Mouse (Mus musculus) thymus, adult 2 months (tissue): ENCODE measurements at regions not wholly inside any gene's neighbourhood (a gene's known extent, or its start where the extent isn't known, plus 50 kb on each side); places are given as distances from the start of the nearest gene placed in this dataset.

Source experiments
- DNase-seq: peaks from one replicate; pipeline ENCODE4 v3.0.0; 2021
- H3K27ac ChIP-seq: fragments of 200-500 bp; 2 replicates; pipeline ENCODE4 v1.5.1; 2012; ENCODE audit warnings: low read length, control low read depth; ENCODE audit not compliant: control insufficient read depth, insufficient read depth
- H3K27me3 ChIP-seq: fragments of 200-500 bp; 2 replicates; pipeline ENCODE4 v1.6.1; 2012; ENCODE audit warnings: mild to moderate bottlenecking, low read length, moderate library complexity, mixed read lengths; ENCODE audit not compliant: control insufficient read depth, insufficient read depth
- H3K36me3 ChIP-seq: fragments of 200-500 bp; 2 replicates; pipeline ENCODE4 v1.6.1; 2012; ENCODE audit warnings: mild to moderate bottlenecking, low read length, moderate library complexity; ENCODE audit not compliant: control insufficient read depth, insufficient read depth
- H3K4me1 ChIP-seq: fragments of 200-500 bp; replicated peaks from 2 replicates; pipeline ENCODE4 v1.6.1; 2012; ENCODE audit warnings: low read length; ENCODE audit not compliant: control insufficient read depth, insufficient read depth
- H3K4me3 ChIP-seq: fragments of 200-500 bp; 2 replicates; pipeline ENCODE4 v1.5.1; 2012; ENCODE audit warnings: mild to moderate bottlenecking, low read length, control low read depth, moderate library complexity; ENCODE audit not compliant: control insufficient read depth, insufficient read depth
- CTCF ChIP-seq: fragments of 200-500 bp; IDR thresholded peaks from 2 replicates; pipeline ENCODE4 v1.5.1; 2012; ENCODE audit warnings: mild to moderate bottlenecking, control low read depth, low read length, moderate library complexity, borderline replicate concordance; ENCODE audit not compliant: control insufficient read depth, poor library complexity, insufficient read depth; ENCODE audit errors: extremely low read depth
- POLR2A ChIP-seq: fragments of 200-500 bp; IDR thresholded peaks from 2 replicates; pipeline ENCODE4 v1.6.1; 2012; ENCODE audit warnings: mild to moderate bottlenecking, low read length, control low read depth, moderate library complexity; ENCODE audit not compliant: control insufficient read depth, poor library complexity, insufficient read depth; ENCODE audit errors: extremely low read depth
- WGBS: fragments of 180-500 bp; shearing (Covaris S2); methylation state at CpG from one replicate; pipeline ENCODE4 v1.1.7; 2018; 5-methylcytosine and 5-hydroxymethylcytosine counted together

DNA sequence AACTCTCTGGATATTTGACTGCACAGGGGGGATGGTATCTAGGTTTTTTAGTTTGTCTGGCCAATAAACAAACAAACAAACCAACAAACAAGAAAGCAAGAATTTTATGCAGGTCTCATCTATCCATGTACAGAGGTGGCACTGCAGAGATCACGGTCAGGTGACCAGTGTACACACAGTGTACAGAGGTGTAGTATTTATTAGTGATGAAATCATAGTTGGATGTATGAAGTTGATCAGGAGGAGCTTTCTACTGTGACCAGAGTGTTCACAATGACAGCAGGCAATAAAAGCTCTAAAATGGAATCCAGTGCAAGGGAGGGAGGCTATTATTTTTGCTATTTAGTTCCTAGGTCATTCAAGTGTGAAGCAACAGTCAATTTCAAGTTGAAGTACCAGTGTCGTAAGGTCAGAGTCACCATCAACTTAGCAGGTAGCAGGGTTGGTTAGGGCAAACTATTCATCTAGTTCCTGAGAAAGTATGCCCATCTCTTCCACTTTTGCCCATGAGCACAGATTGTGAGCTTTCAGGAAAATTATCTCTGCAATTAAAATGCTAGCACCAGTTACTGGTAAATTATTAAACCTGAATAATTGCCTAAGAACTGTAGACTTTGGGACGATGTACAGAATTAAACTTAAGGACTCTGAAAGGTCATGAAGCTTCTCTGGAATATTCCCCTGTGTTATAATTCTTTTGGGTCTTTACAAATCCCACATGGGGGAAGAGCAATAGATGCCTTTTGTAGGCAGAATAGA is 384.9 kb upstream of the Sel1l start:
- WGBS, result 90% methylated on average over 3 of the region's 3 CpGs
- TF ChIP-seq POLR2A, result no peak
- no peak for TF ChIP-seq CTCF
- no peaks in the 10 kb centered on the region for H3K27me3 ChIP-seq
- no peak for DNase-seq
- no peaks in the 10 kb centered on the region for H3K36me3 ChIP-seq
- H3K4me3 ChIP-seq, result no peak overlapping the region
- H3K4me1 ChIP-seq, result no peaks in the 10 kb centered on the region
- H3K27ac ChIP-seq, result no peak overlapping the region

DNA sequence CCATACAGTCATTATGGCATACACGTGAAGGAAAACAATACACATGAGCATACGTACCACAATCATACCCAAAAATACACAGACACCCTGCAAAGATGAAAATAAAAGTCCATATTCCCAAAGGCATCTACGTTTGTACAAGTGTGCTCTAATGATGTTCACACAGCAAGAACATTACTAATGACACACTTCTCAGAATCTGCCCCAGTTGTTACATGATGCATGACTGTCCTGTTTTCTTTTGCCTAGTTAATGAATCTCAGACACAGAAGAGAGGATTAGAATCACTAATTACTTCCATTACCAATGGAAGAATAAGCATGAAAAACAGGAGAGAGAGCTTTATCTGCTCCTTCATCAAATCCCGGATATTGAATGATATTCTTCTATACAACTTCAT is 379.6 kb upstream of the Sel1l start:
- Histone ChIP-seq H3K36me3 (no peaks in the 10 kb centered on the region), H3K4me1 (no peaks in the 10 kb centered on the region), H3K27me3 (no peaks in the 10 kb centered on the region), H3K27ac (no peak overlapping the region), H3K4me3 (no peak overlapping the region)
- 90% methylated on average over 4 of the region's 4 CpGs for WGBS
- TF ChIP-seq CTCF (no peak), POLR2A (no peak)
- DNase-seq, result no peak

DNA sequence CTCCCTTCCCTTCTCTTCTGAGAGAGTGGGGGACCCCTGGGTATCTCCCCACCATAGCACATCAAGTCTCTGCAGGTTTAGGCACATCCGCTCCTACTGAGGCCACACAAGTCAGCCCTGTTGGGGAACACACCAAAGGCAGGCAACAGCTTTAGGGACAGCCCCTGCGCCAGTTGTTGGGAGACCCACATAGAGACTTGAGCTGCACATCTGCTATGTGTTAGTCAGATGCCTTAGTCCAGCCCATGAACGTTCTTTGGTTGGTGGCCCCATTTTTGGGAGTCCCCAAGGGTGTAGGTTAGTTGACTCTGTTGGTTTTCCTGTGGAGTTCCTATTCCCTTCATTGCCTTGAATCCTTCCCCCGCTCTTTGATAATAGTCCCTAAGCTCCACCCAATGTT is 354.4 kb upstream of the Sel1l start:
- H3K4me1 ChIP-seq, result no peaks in the 10 kb centered on the region
- H3K27ac ChIP-seq, result no peak overlapping the region
- H3K27me3 ChIP-seq, result no peaks in the 10 kb centered on the region
- no peak overlapping the region for H3K4me3 ChIP-seq
- TF ChIP-seq POLR2A, result no peak
- no peak for TF ChIP-seq CTCF
- DNase-seq, result no peak
- H3K36me3 ChIP-seq, result no peaks in the 10 kb centered on the region
- WGBS, result 90% methylated on average over 4 of the region's 4 CpGs

DNA sequence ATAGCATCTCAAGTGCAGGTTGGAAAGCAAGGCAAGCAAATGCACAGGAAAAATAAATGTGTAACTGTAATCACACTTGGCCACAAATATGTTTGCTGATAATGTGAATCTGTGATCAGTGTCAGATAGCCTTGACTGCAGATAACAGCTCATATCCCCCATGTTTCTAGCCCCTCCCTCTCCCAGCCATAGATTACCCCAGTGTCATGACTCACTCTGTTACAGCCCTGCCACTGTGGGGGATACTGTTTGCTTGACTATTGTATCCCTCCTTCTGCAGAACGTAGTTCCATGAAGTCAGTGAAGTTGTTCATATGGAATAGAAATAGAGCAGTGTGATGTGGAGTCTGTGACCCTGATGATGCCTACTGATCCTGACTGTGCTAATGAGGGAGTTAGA is 351.6 kb upstream of the Sel1l start:
- DNase-seq, result no peak
- TF ChIP-seq CTCF, result no peak
- TF ChIP-seq POLR2A, result no peak
- WGBS, result 72% methylated on average over 1 of the region's 1 CpGs

DNA sequence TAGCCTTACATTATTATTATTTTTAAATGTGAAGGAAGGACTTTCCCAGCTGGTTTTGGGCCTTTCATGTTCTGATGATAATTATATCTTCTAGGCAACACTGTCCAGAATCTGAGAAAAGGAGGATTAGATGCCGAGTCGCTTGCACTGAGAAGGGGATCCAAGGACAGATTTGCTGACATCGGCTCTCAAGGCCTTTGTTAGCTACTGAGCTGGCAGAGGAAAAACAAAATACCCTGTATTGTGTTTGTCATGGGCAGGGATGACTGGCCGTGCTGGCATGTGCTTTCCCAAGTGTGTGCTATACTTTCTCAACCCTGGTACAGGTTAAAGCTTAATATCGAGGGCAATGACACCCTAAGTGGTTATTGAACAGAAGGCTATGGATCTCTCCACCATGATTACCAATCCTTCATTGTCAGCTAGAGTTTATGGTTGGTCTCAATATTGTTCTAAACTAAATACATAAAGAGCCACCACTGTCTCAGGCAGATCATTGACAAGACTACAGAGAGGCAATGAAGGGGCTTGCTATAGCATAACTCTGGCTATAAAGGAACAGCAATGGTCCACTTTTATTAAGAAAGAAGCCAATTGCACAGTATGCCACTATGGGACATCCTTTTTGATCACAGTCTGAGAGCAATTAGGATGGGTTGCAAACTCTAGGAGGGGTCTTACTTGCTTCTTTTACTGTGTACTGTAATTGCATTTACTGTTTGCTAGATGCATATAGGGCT is 350.0 kb upstream of the Sel1l start:
- H3K4me1 ChIP-seq, result no peaks in the 10 kb centered on the region
- H3K27me3 ChIP-seq, result no peaks in the 10 kb centered on the region
- no peak overlapping the region for H3K27ac ChIP-seq
- WGBS, result 93% methylated on average over 5 of the region's 5 CpGs
- no peak for DNase-seq
- TF ChIP-seq POLR2A, result no peak
- TF ChIP-seq CTCF, result no peak
- H3K4me3 ChIP-seq, result no peak overlapping the region
- no peaks in the 10 kb centered on the region for H3K36me3 ChIP-seq

More for the DNA sequence above, 351.6 kb upstream of the Sel1l start:
- Histone ChIP-seq H3K36me3 (no peaks in the 10 kb centered on the region), H3K27me3 (no peaks in the 10 kb centered on the region), H3K27ac (no peak overlapping the region), H3K4me1 (no peaks in the 10 kb centered on the region), H3K4me3 (no peak overlapping the region)

DNA sequence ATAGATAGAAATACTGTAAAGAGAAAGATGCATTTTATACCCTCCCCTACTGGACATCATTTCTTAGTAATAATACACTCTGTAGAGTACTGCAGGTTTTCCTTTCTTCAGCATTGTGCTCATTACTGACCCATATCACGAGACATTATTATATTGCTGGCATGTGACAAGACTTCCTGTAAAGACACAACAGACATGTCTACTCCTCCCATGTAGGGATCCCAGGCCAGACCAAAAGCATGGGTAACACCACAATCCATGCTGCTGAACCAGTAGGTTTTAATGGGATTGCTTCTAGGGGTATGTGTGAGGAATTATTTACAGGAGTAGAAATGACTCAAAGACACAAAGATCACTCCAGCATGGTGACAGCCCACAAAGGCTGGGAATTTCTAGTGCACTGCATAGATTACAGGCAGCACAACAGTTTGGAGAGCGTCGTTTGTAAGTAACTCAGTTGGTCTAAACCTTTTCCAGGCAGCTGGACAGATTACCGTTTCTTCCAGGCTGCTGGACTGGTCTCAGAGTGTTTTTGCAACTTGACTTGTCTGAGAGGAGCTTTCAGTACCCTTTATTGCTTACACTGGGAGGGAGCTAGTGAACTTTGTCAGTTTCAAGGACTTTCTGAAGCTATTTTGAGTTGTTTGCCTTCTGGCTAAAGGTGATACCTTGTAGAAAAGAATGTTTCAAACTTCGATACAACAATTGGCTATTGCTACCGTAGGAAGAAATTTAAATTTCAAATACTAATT is 345.2 kb upstream of the Sel1l start:
- Histone ChIP-seq H3K4me1 (no peaks in the 10 kb centered on the region), H3K4me3 (no peak overlapping the region), H3K27ac (no peak overlapping the region), H3K36me3 (no peaks in the 10 kb centered on the region), H3K27me3 (no peaks in the 10 kb centered on the region)
- TF ChIP-seq CTCF, result no peak
- TF ChIP-seq POLR2A, result no peak
- WGBS, result 90% methylated on average over 6 of the region's 6 CpGs
- DNase-seq, result no peak
